Mouse (Mus musculus) bone marrow, adult 2 months (tissue): ENCODE measurements around the gene Speg.

Source experiments
- CTCF ChIP-seq: fragments of 200-500 bp; IDR thresholded peaks from 2 replicates; pipeline ENCODE4 v1.5.1; 2011; ENCODE audit warnings: low read length, control low read depth; ENCODE audit not compliant: control insufficient read depth, insufficient read depth
- POLR2A ChIP-seq: fragments of 200-500 bp; IDR thresholded peaks from 2 replicates; pipeline ENCODE4 v1.6.1; 2011; ENCODE audit warnings: low read depth, mild to moderate bottlenecking, control low read depth, low read length, borderline replicate concordance; ENCODE audit not compliant: control insufficient read depth

DNA sequence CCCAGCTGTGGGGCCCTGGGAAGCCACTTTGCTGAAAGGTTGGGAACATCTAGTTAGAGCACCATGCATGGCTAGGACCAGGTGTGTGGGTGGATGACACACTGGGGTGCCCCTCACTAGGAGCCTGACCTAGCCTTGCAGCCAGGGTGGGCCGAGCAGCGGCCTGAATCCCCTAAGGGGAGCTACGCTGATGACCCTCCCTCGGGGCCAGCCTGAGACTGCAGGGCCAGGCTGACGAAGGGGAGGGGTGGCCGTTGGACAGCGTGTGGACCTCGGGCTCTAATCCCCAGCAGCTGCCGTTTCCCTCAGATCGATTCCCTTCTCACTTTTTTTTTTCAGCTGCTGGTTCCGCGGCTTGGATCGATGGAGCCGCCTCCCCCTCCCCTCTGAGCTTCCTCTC lies 73.8 kb downstream of the Speg start:
- no peak for TF ChIP-seq CTCF
- TF ChIP-seq POLR2A = no peak
